Mouse (Mus musculus) bone marrow macrophage, adult 2 months (primary cell): ENCODE results near the gene Adora2a. TPM values are rescaled to one million over a fixed set of nuclear protein-coding genes. Genes with fewer than 3 reads are reported as not detected.
"Not testable (repeated sequence)": the region's sequence is repeated elsewhere in the genome, so short reads cannot be mapped to it uniquely, and the experiment has no call there.

Experiments used
- H3K27ac ChIP-seq: 2 replicates; pipeline ENCODE4 v1.5.1; 2012; ENCODE audit warnings: low read depth, low read length; ENCODE audit not compliant: insufficient read depth
- H3K4me1 ChIP-seq: 2 replicates; pipeline ENCODE4 v1.6.1; 2012; ENCODE audit warnings: low read length; ENCODE audit not compliant: control insufficient read depth, insufficient read depth
- H3K4me3 ChIP-seq: 2 replicates; pipeline ENCODE4 v1.5.1; 2012; ENCODE audit warnings: mild to moderate bottlenecking, low read length, moderate library complexity; ENCODE audit not compliant: insufficient read depth
- CTCF ChIP-seq: IDR thresholded peaks from 2 replicates; pipeline ENCODE4 v1.5.1; 2012; ENCODE audit warnings: low read depth, mild to moderate bottlenecking, low read length, moderate library complexity
- POLR2A ChIP-seq: IDR thresholded peaks from 2 replicates; pipeline ENCODE4 v1.6.1; 2012; ENCODE audit warnings: mild to moderate bottlenecking, low read depth, low read length, borderline replicate concordance
- polyA plus RNA-seq: library from polyadenylated mRNA; stranded (reverse); fragments of >200 nt; gene quantifications from 2 replicates; pipeline ENCODE4 v1.2.4, GENCODE M21; 2012; ENCODE audit not compliant: missing spikeins, insufficient read depth, insufficient read length

The Adora2a gene
- polyA plus RNA-seq, 1 experiment: 0.91 TPM

GRCm38 (mm10) chr10:75335075-75335474, 18.4 kb downstream of the Adora2a start:
- TF ChIP-seq POLR2A (no peak), CTCF (no peak)
- no peak overlapping the region for H3K4me3 ChIP-seq
- H3K27ac ChIP-seq: no peak overlapping the region
- H3K4me1 ChIP-seq: peaks cover 3% of the 10 kb centered on the region; the same call in 1 of the 2 replicates

- TF ChIP-seq POLR2A (no peak), CTCF (no peak)
- no peak overlapping the region for H3K4me3 ChIP-seq
- no peak overlapping the region for H3K27ac ChIP-seq
- H3K4me1 ChIP-seq: peaks cover 3% of the 10 kb centered on the region; the same call in 1 of the 2 replicates
Observed at GRCm38 (mm10) chr10:75337231-75337630, 20.6 kb downstream of the Adora2a start.

GRCm38 (mm10) chr10:75338852-75339251, 22.2 kb downstream of the Adora2a start:
- TF ChIP-seq CTCF (no peak), POLR2A (no peak)
- Histone ChIP-seq H3K4me3 (no peak overlapping the region), H3K4me1 (peaks cover 3% of the 10 kb centered on the region; the same call in 1 of the 2 replicates), H3K27ac (no peak overlapping the region)

- Histone ChIP-seq H3K4me3 (no peak overlapping the region), H3K4me1 (peaks cover 3% of the 10 kb centered on the region; the same call in 1 of the 2 replicates), H3K27ac (no peak overlapping the region)
- no peak for TF ChIP-seq CTCF
- TF ChIP-seq POLR2A: no peak
Observed at GRCm38 (mm10) chr10:75339377-75339776, 22.7 kb downstream of the Adora2a start.

- Histone ChIP-seq H3K4me3 (no peak overlapping the region), H3K4me1 (peaks cover 7% of the 10 kb centered on the region; the same call in 1 of the 2 replicates), H3K27ac (no peak overlapping the region)
- TF ChIP-seq POLR2A (no peak), CTCF (no peak)
Observed at GRCm38 (mm10) chr10:75341936-75342335, 25.3 kb downstream of the Adora2a start.

GRCm38 (mm10) chr10:75344563-75344962, 27.9 kb downstream of the Adora2a start:
- not testable (repeated sequence) for H3K27ac ChIP-seq, H3K4me1 ChIP-seq, H3K4me3 ChIP-seq

GRCm38 (mm10) chr10:75345265-75345664, 28.6 kb downstream of the Adora2a start:
- Histone ChIP-seq H3K4me1 (peaks cover 4% of the 10 kb centered on the region; the same call in 1 of the 2 replicates), H3K27ac (no peak overlapping the region), H3K4me3 (no peak overlapping the region)
- no peak for TF ChIP-seq POLR2A
- TF ChIP-seq CTCF: no peak

- Histone ChIP-seq H3K27ac (no peak overlapping the region), H3K4me3 (no peak overlapping the region), H3K4me1 (0 out of 2 replicates have a peak, but pooled peaks cover 4% of the 10 kb centered on the region)
- no peak for TF ChIP-seq POLR2A
- TF ChIP-seq CTCF: no peak
Observed at GRCm38 (mm10) chr10:75350564-75350963, 33.9 kb downstream of the Adora2a start.

- 0 out of 2 replicates have a peak, but pooled peaks cover 4% of the 10 kb centered on the region for H3K4me1 ChIP-seq
- no peak overlapping the region for H3K27ac ChIP-seq
- TF ChIP-seq POLR2A (no peak), CTCF (no peak)
- H3K4me3 ChIP-seq: no peak overlapping the region
Observed at GRCm38 (mm10) chr10:75352541-75352940, 35.9 kb downstream of the Adora2a start.

- H3K4me3 ChIP-seq, H3K4me1 ChIP-seq, H3K27ac ChIP-seq: not testable (repeated sequence)
Observed at GRCm38 (mm10) chr10:75353838-75354241, 37.2 kb downstream of the Adora2a start.

GRCm38 (mm10) chr10:75355341-75355740, 38.7 kb downstream of the Adora2a start:
- Histone ChIP-seq H3K4me1 (0 out of 2 replicates have a peak, but pooled peaks cover 4% of the 10 kb centered on the region), H3K27ac (no peak overlapping the region), H3K4me3 (no peak overlapping the region)
- no peak for TF ChIP-seq POLR2A
- no peak for TF ChIP-seq CTCF

GRCm38 (mm10) chr10:75364214-75364690, 47.6 kb downstream of the Adora2a start:
- H3K4me1 ChIP-seq, H3K27ac ChIP-seq, H3K4me3 ChIP-seq: not testable (repeated sequence)
